Mouse (Mus musculus) layer of hippocampus, postnatal 10 days (tissue): ENCODE results near the gene Gabrb3. TPM values are rescaled to one million over a fixed set of nuclear protein-coding genes. Genes with fewer than 3 reads are reported as not detected.
A peak's percentile ranks its signal among the peaks of the same experiment; 100 is the strongest.

Experiments used
- DNase-seq, 2 experiments: peaks; one replicate each; pipeline ENCODE4 v3.0.0; 2021; ENCODE audit warnings: low spot score in 2 of 2
- total RNA-seq, 2 experiments: library from RNA; stranded (reverse); gene quantifications; 2 replicates each; pipeline ENCODE4 v1.2.3; 2021

Gene Gabrb3
- total RNA-seq, 2 experiments from 2014 or later, result 226 to 259 TPM

DNA sequence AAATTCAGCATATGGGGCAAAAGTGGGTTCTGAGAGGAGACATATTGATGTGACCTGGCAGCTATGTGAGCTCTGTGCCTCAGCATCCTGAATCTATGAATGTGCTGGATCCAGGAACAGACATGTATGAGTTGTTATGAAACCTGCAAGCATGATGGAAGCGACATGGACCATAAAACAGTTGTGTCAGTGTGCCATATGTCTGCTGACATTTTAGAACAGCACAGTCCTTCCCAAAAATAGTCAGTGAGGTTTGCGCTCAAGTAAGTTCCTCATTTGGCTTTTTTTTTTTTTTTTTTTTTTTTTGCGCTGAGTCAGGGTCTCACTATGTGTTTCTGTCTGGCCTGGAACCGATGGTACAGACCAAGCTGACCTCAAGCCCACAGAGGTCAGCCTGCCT is 110.0 kb downstream of the Gabrb3 start:
- no peak for DNase-seq

- no peak for DNase-seq
Measured at GRCm38 (mm10) chr7:57529954-57530353, 110.5 kb downstream of the Gabrb3 start.

DNA sequence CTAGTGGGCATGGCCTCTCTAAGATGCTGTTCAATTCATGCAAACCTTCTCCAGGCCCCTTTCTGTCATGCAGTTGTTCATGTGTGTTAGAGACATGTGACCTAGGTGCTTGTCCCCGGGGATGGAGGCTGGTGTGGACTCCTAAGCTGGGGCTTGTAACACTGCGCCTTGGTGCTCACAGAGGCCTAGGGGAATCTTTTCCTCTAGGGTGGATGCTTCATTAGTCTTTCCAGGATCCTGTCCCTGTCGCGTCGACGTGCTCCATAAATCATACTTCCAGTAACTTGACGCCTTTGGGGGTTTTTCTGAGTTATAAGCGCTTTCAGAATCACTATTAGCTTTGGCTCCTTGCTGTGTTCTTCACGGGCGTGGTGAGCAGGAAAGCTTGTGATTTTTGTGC is 113.2 kb downstream of the Gabrb3 start:
- no peak for DNase-seq

- no peak for DNase-seq
Measured at GRCm38 (mm10) chr7:57538565-57538964, 119.1 kb downstream of the Gabrb3 start.

DNA sequence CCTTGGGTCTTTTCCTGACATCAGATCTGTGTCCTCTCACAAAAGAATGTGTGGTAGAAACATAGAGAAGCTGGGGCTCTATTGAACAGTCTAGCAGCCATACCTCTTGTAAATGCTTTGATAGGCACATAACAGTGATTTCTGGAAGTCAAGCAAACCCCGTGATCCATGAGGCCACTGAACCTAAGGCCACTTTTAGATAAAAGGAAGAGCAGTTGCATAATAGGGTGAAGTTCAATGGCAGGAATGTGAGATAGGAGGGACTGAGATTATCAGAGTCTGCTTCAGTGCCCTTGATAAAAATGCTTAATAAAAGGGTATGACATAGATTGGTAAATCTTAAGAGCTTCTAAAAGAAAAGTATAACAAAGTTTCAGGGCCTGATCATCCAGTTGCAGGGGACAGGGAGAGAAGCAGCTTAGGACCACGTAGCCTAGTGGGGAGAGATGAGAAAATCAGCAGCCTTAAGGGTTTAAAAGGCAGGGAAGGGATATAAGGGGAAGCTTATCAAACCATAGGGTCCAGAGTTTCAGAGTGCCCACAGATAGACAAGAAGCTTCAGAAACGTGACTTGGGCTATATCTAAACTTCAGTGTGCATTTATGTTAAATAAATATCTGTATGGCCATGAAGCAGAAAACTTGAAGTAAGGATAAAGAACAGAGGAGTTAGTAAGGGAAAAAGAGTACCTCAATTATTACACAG is 141.4 kb downstream of the Gabrb3 start:
- DNase-seq, result no peak

DNA sequence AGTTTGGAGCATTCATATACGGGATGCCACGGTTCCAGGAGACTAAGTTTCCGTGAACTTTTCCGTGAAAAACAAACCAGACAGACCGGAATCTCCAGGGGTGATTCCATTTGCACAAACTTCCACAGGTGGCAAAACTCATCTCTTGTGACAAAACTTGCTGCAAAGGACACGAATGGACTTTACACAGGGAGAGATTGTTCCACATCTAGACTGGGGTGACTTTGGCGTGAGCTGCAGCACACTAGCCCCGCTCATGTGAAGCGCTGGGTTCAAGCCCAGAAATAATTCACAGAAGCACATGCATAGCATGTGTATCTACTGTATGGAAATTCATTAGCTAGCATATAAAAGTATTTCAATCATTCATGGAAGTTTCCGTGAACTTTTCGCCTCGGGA is 144.9 kb downstream of the Gabrb3 start:
- no peak for DNase-seq

DNA sequence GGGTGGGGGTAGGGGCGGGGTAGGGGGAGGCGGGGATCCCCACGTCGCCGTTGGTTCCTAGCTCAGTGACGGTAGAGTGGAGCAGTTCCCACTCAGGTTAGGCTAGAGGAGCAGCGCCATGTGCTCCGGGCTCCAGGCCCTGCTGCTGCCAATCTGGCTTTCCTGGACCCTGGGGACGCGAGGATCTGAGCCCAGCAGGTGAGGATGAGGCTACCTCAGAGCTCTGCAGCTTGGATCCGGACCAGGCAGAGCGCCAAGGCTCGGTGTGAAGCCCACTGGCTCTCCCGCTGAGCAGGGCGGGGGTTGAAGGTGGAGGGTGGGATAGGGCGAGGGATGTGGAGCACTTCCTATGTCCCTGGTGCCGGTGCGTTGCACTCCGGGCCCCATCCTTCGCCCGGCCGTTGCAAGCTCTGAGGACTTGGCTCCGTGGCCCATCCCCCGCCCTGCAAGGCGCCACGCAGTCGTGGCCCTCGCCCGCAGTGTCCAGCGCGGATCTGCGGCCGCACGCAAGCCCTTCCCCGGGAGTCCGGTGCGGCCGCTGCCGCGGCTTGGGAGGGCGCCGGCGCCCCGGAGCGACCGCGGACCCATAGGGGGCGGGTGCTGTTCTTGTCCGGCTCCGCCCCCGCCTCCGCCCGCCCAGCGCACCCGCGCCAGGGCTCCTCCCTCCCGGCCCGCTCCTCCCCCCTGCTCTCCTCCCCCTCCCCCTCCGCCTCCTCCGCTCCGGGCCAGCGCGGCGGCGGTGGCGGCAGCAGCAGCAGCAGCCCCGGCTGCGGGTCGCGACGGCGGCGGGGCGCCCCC is 171.2 kb downstream of the Gabrb3 start:
- peak; percentile 77 to 86 for DNase-seq

DNA sequence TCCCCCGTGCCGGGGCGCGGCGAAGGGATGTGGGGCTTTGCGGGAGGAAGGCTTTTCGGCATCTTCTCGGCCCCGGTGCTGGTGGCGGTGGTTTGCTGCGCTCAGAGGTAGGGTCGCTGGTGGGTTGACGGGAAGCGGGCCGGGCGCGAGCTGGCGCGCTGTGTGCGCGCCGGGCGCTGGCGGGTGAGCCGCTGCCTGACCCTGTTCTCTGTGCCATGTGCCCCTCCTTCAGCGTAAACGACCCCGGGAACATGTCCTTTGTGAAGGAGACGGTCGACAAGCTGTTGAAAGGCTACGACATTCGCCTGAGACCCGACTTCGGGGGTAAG is 171.7 kb downstream of the Gabrb3 start:
- no peak for DNase-seq

DNA sequence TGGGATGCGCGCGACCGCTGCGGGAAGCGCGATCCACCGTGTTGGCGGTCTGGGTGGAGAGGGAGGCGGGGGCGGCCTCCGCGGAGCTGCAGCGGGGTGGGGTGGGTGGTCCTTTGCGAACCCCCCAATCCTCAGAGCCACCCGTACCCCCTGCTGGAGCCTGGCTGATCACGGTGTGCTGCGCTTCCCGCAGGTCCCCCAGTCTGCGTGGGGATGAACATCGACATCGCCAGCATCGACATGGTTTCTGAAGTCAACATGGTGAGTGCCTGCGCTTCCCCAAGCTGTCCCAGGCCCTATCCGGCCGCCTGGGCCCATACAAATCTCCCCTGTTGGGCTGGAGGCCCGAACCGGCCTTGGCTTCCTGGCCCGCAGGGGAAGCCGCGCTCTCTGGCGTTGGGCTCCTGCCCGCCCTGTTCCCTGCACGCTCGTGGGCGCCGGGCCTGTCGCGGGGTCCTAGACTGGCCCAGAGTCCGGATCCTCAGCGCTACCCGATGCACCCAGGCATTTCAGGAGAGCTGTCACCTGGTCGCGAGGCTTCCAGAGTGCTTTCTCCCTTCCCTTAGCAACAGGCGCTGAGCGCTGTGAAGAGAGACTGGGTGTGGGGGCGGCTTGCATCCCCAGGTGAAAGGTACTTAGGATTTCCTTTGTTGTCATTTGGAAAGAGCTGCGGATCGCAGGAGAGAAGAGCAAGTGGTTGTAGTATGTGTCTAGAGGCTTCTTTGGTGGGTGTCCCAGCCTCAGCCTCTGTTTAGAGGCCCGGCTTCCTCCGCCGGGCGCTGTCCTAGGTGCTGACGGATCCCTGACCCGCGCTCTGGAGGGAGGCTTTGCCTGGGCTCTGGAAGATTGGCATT is 172.3 kb downstream of the Gabrb3 start:
- DNase-seq, result peak; percentile 42 to 61

DNA sequence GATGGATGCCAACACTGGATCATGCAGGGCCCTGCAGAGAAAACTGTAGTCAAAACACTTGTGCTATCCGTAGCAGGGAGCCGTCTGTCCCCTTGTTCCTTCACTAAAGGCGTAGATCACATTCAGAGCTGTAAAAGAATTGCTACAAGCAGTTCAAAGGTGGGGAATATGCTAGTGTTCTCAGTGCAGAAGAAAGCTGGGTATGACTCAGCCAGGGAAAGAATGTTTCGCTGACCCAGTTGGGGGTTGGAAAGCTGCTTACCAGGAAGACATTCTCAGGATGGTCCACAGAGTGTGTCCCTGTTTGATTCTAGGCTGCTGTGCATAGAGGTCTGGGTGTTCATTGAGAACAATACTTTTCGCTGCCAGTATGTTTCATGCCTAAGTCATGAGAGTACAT is 177.8 kb downstream of the Gabrb3 start:
- DNase-seq, result no peak

GRCm38 (mm10) chr7:57618697-57619096 is 199.2 kb downstream of the Gabrb3 start:
- no peak for DNase-seq

DNA sequence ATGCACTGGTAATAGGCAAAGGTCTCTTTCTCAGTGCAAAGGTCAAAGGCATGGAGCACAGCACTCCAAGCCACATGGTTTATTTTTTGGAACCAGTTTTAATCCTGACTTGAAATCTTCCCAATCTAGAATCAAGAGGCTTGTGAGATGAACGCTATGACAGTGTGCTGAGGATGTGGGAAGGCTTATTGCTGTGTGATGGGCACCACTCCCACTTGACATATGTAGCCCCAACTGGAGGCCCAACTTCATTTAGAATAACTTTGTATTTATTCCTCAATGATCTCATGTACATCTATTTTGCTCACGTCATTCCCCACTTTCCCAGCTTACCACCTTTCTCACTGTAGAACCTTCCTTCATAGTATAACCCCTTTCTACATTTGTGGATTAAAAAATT is 200.5 kb downstream of the Gabrb3 start:
- DNase-seq, result no peak

DNA sequence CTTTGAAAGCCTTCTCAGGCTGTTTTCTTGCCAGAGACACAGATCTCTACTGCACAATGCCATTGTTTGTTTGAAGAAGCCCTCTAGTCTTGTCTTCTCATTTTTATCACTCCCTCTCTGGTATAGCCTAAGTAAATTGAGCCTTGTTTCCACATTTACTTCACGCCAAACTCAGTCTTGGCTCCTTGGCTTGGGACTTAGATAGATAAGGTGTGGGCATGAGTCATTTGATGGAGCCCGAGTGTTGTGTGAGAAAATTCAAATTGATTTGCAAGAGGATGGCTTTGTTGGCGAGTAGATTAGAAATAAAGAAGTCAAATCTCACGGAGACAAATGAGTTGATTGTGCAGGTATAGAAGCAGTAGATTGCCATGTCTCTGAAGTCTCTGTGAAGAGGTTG is 204.2 kb downstream of the Gabrb3 start:
- no peak for DNase-seq

DNA sequence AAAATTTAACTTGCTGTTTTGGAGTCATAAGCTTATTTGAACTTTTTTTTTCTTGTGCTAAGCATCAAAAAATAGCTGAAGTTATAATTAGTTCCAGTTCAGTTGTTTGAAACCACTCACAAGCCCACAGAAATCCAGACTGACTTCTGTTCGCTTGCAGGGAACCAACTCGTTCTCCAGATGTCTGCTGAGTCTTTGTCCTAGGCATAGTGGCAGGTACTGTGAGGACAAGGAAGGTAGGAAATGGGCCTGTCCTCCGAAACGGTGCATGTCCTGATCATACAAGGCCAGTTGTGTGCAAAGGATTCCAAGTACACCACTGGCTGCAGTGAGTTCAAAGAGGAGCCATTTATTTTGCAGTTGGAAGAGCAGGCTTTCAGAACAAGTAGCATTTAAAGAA is 215.5 kb downstream of the Gabrb3 start:
- DNase-seq, result no peak

DNA sequence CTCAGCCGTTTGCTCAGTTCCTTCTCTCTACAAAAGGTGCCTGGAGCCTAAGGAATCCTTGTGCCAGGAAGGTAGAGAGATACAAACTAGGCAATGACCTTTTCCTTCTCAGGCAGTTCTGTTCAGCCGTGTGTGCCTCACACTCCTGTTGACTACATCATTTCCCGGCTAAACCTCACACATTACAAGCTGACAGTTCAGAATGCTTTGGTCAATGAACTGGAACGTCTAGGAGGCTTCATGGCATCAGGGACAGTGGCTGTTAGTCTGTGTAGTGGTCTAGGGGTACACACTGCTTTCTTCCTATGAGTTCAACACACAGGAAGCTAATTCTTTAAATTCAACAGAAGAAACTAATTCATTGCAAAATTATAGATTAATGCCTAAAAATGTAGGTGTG is 216.2 kb downstream of the Gabrb3 start:
- DNase-seq, result no peak

- DNase-seq, result no peak
Measured at GRCm38 (mm10) chr7:57640796-57641195, 221.3 kb downstream of the Gabrb3 start.

- no peak for DNase-seq
Measured at GRCm38 (mm10) chr7:57647345-57647744, 227.9 kb downstream of the Gabrb3 start.

- DNase-seq, result peak; percentile 22 to 38
Measured at GRCm38 (mm10) chr7:57648136-57648755, 228.8 kb downstream of the Gabrb3 start.

- DNase-seq, result no peak
Measured at GRCm38 (mm10) chr7:57677352-57677751, 257.9 kb downstream of the Gabrb3 start.

GRCm38 (mm10) chr7:57689836-57690235 is 270.3 kb downstream of the Gabrb3 start:
- DNase-seq, result no peak

GRCm38 (mm10) chr7:57700370-57700769 is 280.9 kb downstream of the Gabrb3 start:
- no peak for DNase-seq

DNA sequence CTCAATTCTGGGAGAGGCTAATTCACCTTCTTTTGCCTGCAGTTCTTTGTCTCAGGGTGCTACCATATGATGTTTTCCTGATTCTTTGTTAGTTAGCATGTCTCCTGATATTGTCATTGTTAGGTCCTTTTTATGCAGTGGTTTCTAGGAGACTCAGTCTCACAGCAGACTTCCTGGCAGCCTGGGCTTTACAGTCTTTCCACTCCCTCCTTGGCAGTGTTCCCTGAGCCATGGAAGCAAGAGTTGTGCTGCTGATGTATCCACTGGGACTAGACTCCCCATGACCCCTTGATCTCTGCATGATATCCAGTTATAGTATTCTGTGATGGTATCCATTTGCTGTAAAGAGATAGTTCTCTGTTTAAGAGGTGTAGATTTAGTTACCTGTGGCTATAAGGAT is 281.6 kb downstream of the Gabrb3 start:
- no peak for DNase-seq
